Mouse (Mus musculus) thymus, adult 2 months (tissue): ENCODE measurements around the gene Tenm4. TPM values are rescaled to one million over a fixed set of nuclear protein-coding genes. Genes with fewer than 3 reads are reported as not detected.

Source experiments
- DNase-seq: peaks from one replicate; pipeline ENCODE4 v3.0.0; 2021
- H3K27ac ChIP-seq: fragments of 200-500 bp; 2 replicates; pipeline ENCODE4 v1.5.1; 2012; ENCODE audit warnings: low read length, control low read depth; ENCODE audit not compliant: control insufficient read depth, insufficient read depth
- H3K27me3 ChIP-seq: fragments of 200-500 bp; 2 replicates; pipeline ENCODE4 v1.6.1; 2012; ENCODE audit warnings: mild to moderate bottlenecking, low read length, moderate library complexity, mixed read lengths; ENCODE audit not compliant: control insufficient read depth, insufficient read depth
- H3K36me3 ChIP-seq: fragments of 200-500 bp; 2 replicates; pipeline ENCODE4 v1.6.1; 2012; ENCODE audit warnings: mild to moderate bottlenecking, low read length, moderate library complexity; ENCODE audit not compliant: control insufficient read depth, insufficient read depth
- H3K4me1 ChIP-seq: fragments of 200-500 bp; replicated peaks from 2 replicates; pipeline ENCODE4 v1.6.1; 2012; ENCODE audit warnings: low read length; ENCODE audit not compliant: control insufficient read depth, insufficient read depth
- H3K4me3 ChIP-seq: fragments of 200-500 bp; 2 replicates; pipeline ENCODE4 v1.5.1; 2012; ENCODE audit warnings: mild to moderate bottlenecking, low read length, control low read depth, moderate library complexity; ENCODE audit not compliant: control insufficient read depth, insufficient read depth
- CTCF ChIP-seq: fragments of 200-500 bp; IDR thresholded peaks from 2 replicates; pipeline ENCODE4 v1.5.1; 2012; ENCODE audit warnings: mild to moderate bottlenecking, control low read depth, low read length, moderate library complexity, borderline replicate concordance; ENCODE audit not compliant: control insufficient read depth, poor library complexity, insufficient read depth; ENCODE audit errors: extremely low read depth
- POLR2A ChIP-seq: fragments of 200-500 bp; IDR thresholded peaks from 2 replicates; pipeline ENCODE4 v1.6.1; 2012; ENCODE audit warnings: mild to moderate bottlenecking, low read length, control low read depth, moderate library complexity; ENCODE audit not compliant: control insufficient read depth, poor library complexity, insufficient read depth; ENCODE audit errors: extremely low read depth
- WGBS: fragments of 180-500 bp; shearing (Covaris S2); methylation state at CpG from one replicate; pipeline ENCODE4 v1.1.7; 2018; 5-methylcytosine and 5-hydroxymethylcytosine counted together
- polyA plus RNA-seq: library from polyadenylated mRNA; depleted of rRNA; stranded (reverse); fragments of >200 nt; gene quantifications from 2 replicates; pipeline ENCODE4 v1.2.3, GENCODE M21; 2012

Gene Tenm4
- polyA plus RNA-seq, 1 experiment = 2.7 TPM

- H3K4me1 ChIP-seq = no peaks in the 10 kb centered on the region
- no peak overlapping the region for H3K4me3 ChIP-seq
- no peak overlapping the region for H3K27ac ChIP-seq
- H3K27me3 ChIP-seq = no peaks in the 10 kb centered on the region
- 74% methylated on average over 7 of the region's 7 CpGs for WGBS
- no peaks in the 10 kb centered on the region for H3K36me3 ChIP-seq
- DNase-seq = no peak
- TF ChIP-seq CTCF = no peak
- TF ChIP-seq POLR2A = no peak
Observed at GRCm38 (mm10) chr7:96878511-96879276, 707.6 kb downstream of the Tenm4 start.

GRCm38 (mm10) chr7:96879593-96879992, 708.5 kb downstream of the Tenm4 start:
- TF ChIP-seq POLR2A (no peak), CTCF (no peak)
- Histone ChIP-seq H3K36me3 (no peaks in the 10 kb centered on the region), H3K27ac (no peak overlapping the region), H3K4me3 (no peak overlapping the region), H3K4me1 (no peaks in the 10 kb centered on the region), H3K27me3 (no peaks in the 10 kb centered on the region)
- no peak for DNase-seq
- 38% methylated on average over 6 of the region's 6 CpGs for WGBS

GRCm38 (mm10) chr7:96880221-96880944, 709.3 kb downstream of the Tenm4 start:
- no peaks in the 10 kb centered on the region for H3K4me1 ChIP-seq
- H3K36me3 ChIP-seq = no peaks in the 10 kb centered on the region
- H3K27me3 ChIP-seq = no peaks in the 10 kb centered on the region
- no peak overlapping the region for H3K27ac ChIP-seq
- no peak for DNase-seq
- no peak overlapping the region for H3K4me3 ChIP-seq
- WGBS = 96% methylated on average over 6 of the region's 6 CpGs
- no peak for TF ChIP-seq POLR2A
- TF ChIP-seq CTCF = no peak

GRCm38 (mm10) chr7:96883297-96883696, 712.3 kb downstream of the Tenm4 start:
- TF ChIP-seq POLR2A = no peak
- no peak for TF ChIP-seq CTCF
- no peak for DNase-seq
- no peak overlapping the region for H3K27ac ChIP-seq
- no peaks in the 10 kb centered on the region for H3K27me3 ChIP-seq
- no peaks in the 10 kb centered on the region for H3K36me3 ChIP-seq
- H3K4me1 ChIP-seq = no peaks in the 10 kb centered on the region
- 40% methylated on average over 3 of the region's 3 CpGs for WGBS
- no peak overlapping the region for H3K4me3 ChIP-seq

GRCm38 (mm10) chr7:96887088-96887654, 716.1 kb downstream of the Tenm4 start:
- no peak for TF ChIP-seq POLR2A
- TF ChIP-seq CTCF = no peak
- no peak overlapping the region for H3K4me3 ChIP-seq
- no peaks in the 10 kb centered on the region for H3K4me1 ChIP-seq
- no peaks in the 10 kb centered on the region for H3K27me3 ChIP-seq
- H3K36me3 ChIP-seq = no peaks in the 10 kb centered on the region
- no peak overlapping the region for H3K27ac ChIP-seq
- WGBS = 97% methylated on average over 18 of the region's 18 CpGs
- DNase-seq = no peak
